11 mouse cellular contexts compared by ENCODE assay signal in the genomic region with DNA sequence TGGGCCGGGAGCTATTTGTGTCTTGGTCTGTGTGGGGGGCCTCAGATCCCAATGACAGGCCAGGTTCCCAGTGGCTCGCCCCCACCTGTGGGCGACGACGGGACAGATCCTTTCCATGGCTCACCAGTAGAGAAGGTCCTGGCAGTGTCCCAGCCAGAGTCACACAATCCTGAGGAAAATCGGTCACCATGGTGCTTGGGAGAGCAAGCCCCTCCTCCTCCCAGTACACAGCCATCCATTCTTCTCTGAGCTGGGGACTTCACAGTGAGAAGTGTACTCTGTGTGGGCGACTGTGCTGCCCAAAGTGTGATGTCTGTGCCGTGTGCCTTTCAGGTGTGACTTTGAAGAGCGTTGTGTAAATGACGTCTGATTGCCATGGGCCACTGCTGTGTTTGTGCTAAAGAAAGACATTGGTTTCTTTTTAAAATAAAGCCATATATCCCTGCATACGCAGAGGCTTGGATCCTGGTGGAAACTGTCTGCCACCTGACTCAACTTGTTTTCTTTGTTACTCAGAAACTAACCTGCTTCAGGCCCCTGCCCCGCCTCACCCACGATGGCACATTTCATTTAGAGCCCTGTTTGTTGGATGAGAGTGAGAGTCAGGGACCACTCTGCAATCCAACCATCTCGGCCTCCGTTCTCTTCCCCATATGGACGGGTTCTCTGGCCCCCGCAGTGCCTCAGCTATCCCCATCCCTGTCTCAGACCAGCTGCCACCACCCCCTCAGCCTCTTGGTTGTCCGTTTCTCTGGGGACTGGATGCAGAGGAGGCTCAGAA. TPM values are rescaled to one million over a fixed set of nuclear protein-coding genes. Genes with fewer than 3 reads are reported as not detected.
DNase-seq lines count a peak whose midpoint lies in the region; ATAC-seq and TF ChIP-seq lines count a peak whose summit lies in the region.
"Had no signal": no experiment of that assay in that cellular context is flagged by ENCODE, and none has a peak within 500 bp of the region (broad histone marks: within the 10 kb centered on the region; RNA-seq: fewer than 3 reads in every experiment).

No protein-coding gene starts in this region.

- H3K4me2 ChIP-seq in neural tube, embryonic 15.5 days: 0 out of 2 replicates have a peak overlapping the region, but pooled peaks have one; percentile 6
- H3K4me2 ChIP-seq: heart, embryonic 13.5 days had no signal

- H3K9ac ChIP-seq in heart, adult 2 months (ENCODE audit: low read depth, low read length): no peak overlapping the region
- H3K9ac ChIP-seq in neural tube, embryonic 15.5 days (replicated peaks): no peak overlapping the region
- H3K9ac ChIP-seq: heart, embryonic 13.5 days had no signal

- H3K36me3 ChIP-seq in heart, adult 2 months (ENCODE audit: control insufficient read depth, insufficient read depth, low read length): no peaks in the 10 kb centered on the region
- no peaks in the 10 kb centered on the region for H3K36me3 ChIP-seq in neural tube, embryonic 15.5 days
- H3K36me3 ChIP-seq in heart, embryonic 10.5 days: no peaks in the 10 kb centered on the region
- H3K36me3 ChIP-seq: heart, embryonic 13.5 days had no signal

- H3K79me2 ChIP-seq in heart, adult 2 months (replicated peaks; ENCODE audit: control insufficient read depth, insufficient read depth, low read length): no peaks in the 10 kb centered on the region

- 83% methylated on average over 18 of the region's 18 CpGs for WGBS in heart, adult 2 months
- 73% methylated on average over 18 of the region's 18 CpGs for WGBS in neural tube, embryonic 15.5 days
- 86% methylated on average over 18 of the region's 18 CpGs for WGBS in heart, embryonic 10.5 days

- no peaks in the 10 kb centered on the region for H3K27me3 ChIP-seq in heart, adult 2 months (ENCODE audit: control insufficient read depth, insufficient read depth, low read length)
- H3K27me3 ChIP-seq in neural tube, embryonic 15.5 days (replicated peaks): no peaks in the 10 kb centered on the region
- H3K27me3 ChIP-seq in heart, embryonic 10.5 days (ENCODE audit: insufficient read depth, poor library complexity, severe bottlenecking): 0 out of 2 replicates have a peak, but pooled peaks cover 3% of the 10 kb centered on the region

- intact Hi-C loops in heart, adult 2 months (cut with DNase I): no loop called here
- intact Hi-C loops in left cerebral cortex, adult 2 months (cut with DNase I): loop anchor here (1.0 to 5.0 kb wide), 3 partner anchors 11 to 301 kb away; no protein-coding TSS in a partner anchor
- intact Hi-C loops in heart, postnatal 10 days (cut with DNase I): no loop called here

- no peaks in the 10 kb centered on the region for H3K9me3 ChIP-seq in neural tube, embryonic 15.5 days (replicated peaks)
- 0 out of 2 replicates have a peak, but pooled peaks cover 6% of the 10 kb centered on the region for H3K9me3 ChIP-seq in heart, embryonic 10.5 days
- H3K9me3 ChIP-seq: heart, embryonic 13.5 days had no signal

- DNase-seq in heart, adult 11 months: peak; percentile 89
- no peak for DNase-seq in heart, adult 2 months
- DNase-seq in frontal cortex, postnatal 14 days (ENCODE audit: low spot score in 2 of 2): peak; percentile 74 to 82
- peak; percentile 79 to 87 for DNase-seq in left cerebral cortex, adult 2 months (ENCODE audit: extremely low spot score in 1 of 2, low spot score in 2 of 2)
- DNase-seq in heart, postnatal 10 days: no peak
- DNase-seq in heart, embryonic 10.5 days (ENCODE audit: low spot score): no peak
- no peak for DNase-seq in kidney, postnatal 10 days

- no peak for TF ChIP-seq EP300 in heart, adult 2 months (IDR thresholded peaks at IDR 0.05; ENCODE audit: insufficient read depth, low read depth, low read length)

- H3K4me1 ChIP-seq in heart, adult 2 months (ENCODE audit: control insufficient read depth, insufficient read depth, low read length): no peaks in the 10 kb centered on the region
- H3K4me1 ChIP-seq in neural tube, embryonic 15.5 days: peaks cover 26% of the 10 kb centered on the region
- peaks cover 12% of the 10 kb centered on the region for H3K4me1 ChIP-seq in heart, embryonic 10.5 days

- H3K27ac ChIP-seq in heart, adult 2 months: no peak overlapping the region
- peak overlapping the region; percentile 96 for H3K27ac ChIP-seq in left cerebral cortex, adult 2 months
- peak overlapping the region; percentile 56 for H3K27ac ChIP-seq in neural tube, embryonic 15.5 days (replicated peaks)
- no peak overlapping the region for H3K27ac ChIP-seq in heart, embryonic 10.5 days
- H3K27ac ChIP-seq: heart, embryonic 13.5 days had no signal

- TF ChIP-seq POLR2A in heart, adult 2 months (IDR thresholded peaks at IDR 0.05; ENCODE audit: insufficient read depth, low read depth, low read length): no peak

- H3K4me3 ChIP-seq in heart, adult 2 months: no peak overlapping the region
- no peak overlapping the region for H3K4me3 ChIP-seq in left cerebral cortex, adult 2 months
- H3K4me3 ChIP-seq in neural tube, embryonic 15.5 days (replicated peaks): no peak overlapping the region
- H3K4me3 ChIP-seq in heart, embryonic 10.5 days: no peak overlapping the region
- H3K4me3 ChIP-seq: heart, embryonic 13.5 days had no signal

- peak; percentile 51 for ATAC-seq in neural tube, embryonic 15.5 days (ENCODE audit: low FRiP score)

- TF ChIP-seq CTCF in heart, adult 2 months (IDR thresholded peaks at IDR 0.05): no peak
- TF ChIP-seq CTCF in left cerebral cortex, adult 2 months (IDR thresholded peaks at IDR 0.05): no peak

RNA-seq across cellular contexts. Expression of gene Meltf, which starts 20.1 kb away (rescaled TPM):
- total RNA-seq in heart, adult 2 months (2021): not detected
- polyA plus RNA-seq in heart, adult 2 months (2012; rRNA removed): 0.23 TPM in 1 of 2 replicates, not detected in the other
- under 1 TPM; 0.51 to 0.54 TPM for total RNA-seq in left cerebral cortex, adult 2 months (2021)
- 0.42 and 0.61 TPM in 2 replicates for polyA plus RNA-seq in neural tube, embryonic 15.5 days (2015; fragmentation: Nextera tagmentation; extraction: Ambion mirVana)
- under 1 TPM in 1 of 2 experiments, not detected in 1; 0.05 TPM for total RNA-seq in heart, postnatal 10 days (2021)
- 0.09 and 0.34 TPM in 2 replicates for polyA plus RNA-seq in heart, embryonic 10.5 days (2016; fragmentation: Nextera tagmentation; extraction: Ambion mirVana)
- total RNA-seq: liver, adult 2 months; megakaryocyte-erythroid progenitor cell, adult 5-6 weeks had no signal
- polyA plus RNA-seq: liver, adult 2 months had no signal

RNA-seq across cellular contexts. Expression of gene Pigz, which starts 34.9 kb away (rescaled TPM):
- total RNA-seq in heart, adult 2 months (2021): 1 to 10 TPM; 1.7 to 2.3 TPM
- 2.4 and 2.9 TPM in 2 replicates for polyA plus RNA-seq in heart, adult 2 months (2012; rRNA removed)
- 10 to 100 TPM; 20.7 to 20.9 TPM for total RNA-seq in left cerebral cortex, adult 2 months (2021)
- 5.2 and 5.7 TPM in 2 replicates for polyA plus RNA-seq in neural tube, embryonic 15.5 days (2015; fragmentation: Nextera tagmentation; extraction: Ambion mirVana)
- 1 to 10 TPM; 1.7 to 2.0 TPM for total RNA-seq in heart, postnatal 10 days (2021)
- 0.27 and 0.79 TPM in 2 replicates for polyA plus RNA-seq in heart, embryonic 10.5 days (2016; fragmentation: Nextera tagmentation; extraction: Ambion mirVana)
- total RNA-seq: megakaryocyte-erythroid progenitor cell, adult 5-6 weeks had no signal

RNA-seq across cellular contexts. Expression of gene 0610012G03Rik, which starts 49.6 kb away (rescaled TPM):
- total RNA-seq in heart, adult 2 months (2021): 10 to 100 TPM; 69.9 to 75.4 TPM
- 86.3 and 88.9 TPM in 2 replicates for polyA plus RNA-seq in heart, adult 2 months (2012; rRNA removed)
- total RNA-seq in left cerebral cortex, adult 2 months (2021): 10 to 100 TPM; 40.4 to 45.1 TPM
- polyA plus RNA-seq in neural tube, embryonic 15.5 days (2015; fragmentation: Nextera tagmentation; extraction: Ambion mirVana): 111 and 126 TPM in 2 replicates
- 10 to 100 TPM; 73.1 to 74.1 TPM for total RNA-seq in heart, postnatal 10 days (2021)
- polyA plus RNA-seq in heart, embryonic 10.5 days (2016; fragmentation: Nextera tagmentation; extraction: Ambion mirVana): 95.3 and 109 TPM in 2 replicates

RNA-seq across cellular contexts. Expression of gene Ncbp2, which starts 49.6 kb away (rescaled TPM):
- 10 to 100 TPM; 24.3 to 25.9 TPM for total RNA-seq in heart, adult 2 months (2021)
- 7.9 and 17.5 TPM in 2 replicates for polyA plus RNA-seq in heart, adult 2 months (2012; rRNA removed)
- 10 to 100 TPM; 47.3 to 47.4 TPM for total RNA-seq in left cerebral cortex, adult 2 months (2021)
- polyA plus RNA-seq in neural tube, embryonic 15.5 days (2015; fragmentation: Nextera tagmentation; extraction: Ambion mirVana): 90.5 and 98.7 TPM in 2 replicates
- 10 to 100 TPM; 22.4 to 29.3 TPM for total RNA-seq in heart, postnatal 10 days (2021)
- 82.2 and 107 TPM in 2 replicates for polyA plus RNA-seq in heart, embryonic 10.5 days (2016; fragmentation: Nextera tagmentation; extraction: Ambion mirVana)

Comparison
In these comparisons a context has a peak if more than half of its experiments do, and no peak if none do; other contexts are left out.
1. DNase-seq: peak in heart, adult 11 months (single experiment), frontal cortex, postnatal 14 days (2 of 2) and left cerebral cortex, adult 2 months (2 of 2); none in heart, adult 2 months (0 of 2), heart, postnatal 10 days (0 of 2), heart, embryonic 10.5 days (single experiment) and kidney, postnatal 10 days (single experiment).
2. H3K27ac ChIP-seq: peak in left cerebral cortex, adult 2 months (single experiment) and neural tube, embryonic 15.5 days (single experiment); none in heart, adult 2 months (single experiment) and heart, embryonic 10.5 days (single experiment).
3. RNA of gene Pigz, which starts 34.9 kb away (total RNA-seq): 20.7 to 20.9 TPM in left cerebral cortex, adult 2 months; 1.7 to 2.3 TPM in heart, adult 2 months and 1.7 to 2.0 TPM in heart, postnatal 10 days; every median in the first group is over 4 times any median in the second.